Mouse (Mus musculus): ENCODE measurements around the gene Paqr8. TPM values are rescaled to one million over a fixed set of nuclear protein-coding genes. Genes with fewer than 3 reads are reported as not detected.
A peak's percentile ranks its signal among the peaks of the same experiment; 100 is the strongest.

Paqr8 gene
- polyA plus RNA-seq, 1 experiment from 2014 or later, result 23.8 TPM

DNA sequence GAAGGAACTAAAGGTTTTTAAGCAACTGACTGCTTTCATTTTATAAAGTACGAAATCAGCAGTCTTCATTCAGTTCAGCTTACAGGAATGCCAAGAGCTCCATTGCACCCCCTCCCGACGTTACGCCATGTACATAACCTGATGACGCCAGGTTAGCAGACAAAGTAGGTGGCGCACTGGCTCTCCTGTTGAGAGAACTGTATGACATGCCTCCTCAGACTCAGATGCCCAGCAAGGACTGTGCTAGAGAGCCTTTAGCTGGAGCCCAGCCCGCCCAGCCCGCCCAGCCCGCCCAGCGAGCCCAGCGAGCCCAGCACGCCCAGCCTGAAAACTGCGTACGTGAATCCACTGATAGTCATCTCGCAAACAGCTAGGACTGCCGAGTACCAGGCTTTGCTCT lies 49.7 kb downstream of the Paqr8 start:
- peaks cover 2% of the 10 kb centered on the region; the same call in 1 of the 2 replicates for H3K4me1 ChIP-seq (replicated peaks; ENCODE audit: control insufficient read depth, insufficient read depth, low read length)
- no peak for ATAC-seq
- WGBS, result 72% methylated on average over 16 of the region's 16 CpGs
- H3K27ac ChIP-seq (ENCODE audit: low read length), result no peak overlapping the region
- H3K27me3 ChIP-seq (replicated peaks; ENCODE audit: control insufficient read depth, insufficient read depth, low read length), result no peaks in the 10 kb centered on the region
- H3K4me2 ChIP-seq (ENCODE audit: low read length), result no peak overlapping the region
- no peak overlapping the region for H3K4me3 ChIP-seq (replicated peaks; ENCODE audit: low read length)
- no peaks in the 10 kb centered on the region; the same call in 1 of the 2 replicates for H3K9me3 ChIP-seq (ENCODE audit: control insufficient read depth, low read length)
- H3K36me3 ChIP-seq (ENCODE audit: control insufficient read depth, insufficient read depth), result peaks cover 2% of the 10 kb centered on the region; the same call in 1 of the 2 replicates
- no peak overlapping the region for H3K9ac ChIP-seq (replicated peaks; ENCODE audit: low read depth, low read length)

DNA sequence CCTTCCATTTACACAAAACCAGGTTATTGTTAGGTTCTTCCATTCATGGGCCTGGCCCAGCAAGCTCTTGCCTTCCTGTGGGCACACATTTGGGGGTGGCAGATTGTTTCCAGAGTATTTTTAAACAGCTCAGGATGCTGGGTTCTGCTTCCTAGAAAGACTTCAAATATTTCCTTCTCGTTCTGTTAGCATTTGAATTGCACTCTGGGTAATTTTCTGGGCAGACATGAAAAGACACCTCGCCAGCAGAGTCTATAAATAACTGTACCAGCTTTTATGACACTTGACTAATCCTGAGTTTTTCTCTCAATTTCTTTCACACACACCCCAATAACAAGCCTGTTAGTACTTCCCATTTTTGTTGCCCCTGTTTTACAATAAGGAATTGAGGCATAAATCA lies 50.9 kb downstream of the Paqr8 start:
- WGBS, result 42% methylated on average over 2 of the region's 2 CpGs
- Histone ChIP-seq H3K4me2 (ENCODE audit: low read length) (no peak overlapping the region), H3K4me1 (replicated peaks; ENCODE audit: control insufficient read depth, insufficient read depth, low read length) (peaks cover 2% of the 10 kb centered on the region; the same call in 1 of the 2 replicates), H3K27ac (ENCODE audit: low read length) (no peak overlapping the region; the same call in 1 of the 2 replicates), H3K9me3 (ENCODE audit: control insufficient read depth, low read length) (no peaks in the 10 kb centered on the region; the same call in 1 of the 2 replicates), H3K27me3 (replicated peaks; ENCODE audit: control insufficient read depth, insufficient read depth, low read length) (no peaks in the 10 kb centered on the region), H3K36me3 (ENCODE audit: control insufficient read depth, insufficient read depth) (no peaks in the 10 kb centered on the region), H3K4me3 (replicated peaks; ENCODE audit: low read length) (no peak overlapping the region), H3K9ac (replicated peaks; ENCODE audit: low read depth, low read length) (no peak overlapping the region)
- ATAC-seq, result peak; percentile 49

DNA sequence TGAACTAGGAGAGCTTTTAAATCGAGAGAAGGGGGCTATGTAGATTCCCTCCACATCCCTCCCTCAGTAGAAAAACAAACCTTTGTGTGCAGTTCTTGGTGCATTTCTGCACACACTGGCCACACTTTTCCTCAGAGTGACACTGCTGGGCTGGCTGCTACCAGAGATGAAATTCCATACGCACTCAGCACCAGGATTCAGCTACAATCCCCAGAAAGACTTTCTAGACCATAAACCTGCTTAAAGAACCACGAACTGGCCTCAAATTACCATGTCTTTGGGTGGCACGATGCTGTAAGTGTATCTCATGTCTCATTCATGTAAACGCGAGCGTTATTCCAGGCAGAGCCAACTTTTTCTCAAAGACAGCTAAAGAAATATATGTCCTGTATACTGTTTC lies 51.5 kb downstream of the Paqr8 start:
- H3K36me3 ChIP-seq (ENCODE audit: control insufficient read depth, insufficient read depth), result no peaks in the 10 kb centered on the region
- no peak for ATAC-seq

DNA sequence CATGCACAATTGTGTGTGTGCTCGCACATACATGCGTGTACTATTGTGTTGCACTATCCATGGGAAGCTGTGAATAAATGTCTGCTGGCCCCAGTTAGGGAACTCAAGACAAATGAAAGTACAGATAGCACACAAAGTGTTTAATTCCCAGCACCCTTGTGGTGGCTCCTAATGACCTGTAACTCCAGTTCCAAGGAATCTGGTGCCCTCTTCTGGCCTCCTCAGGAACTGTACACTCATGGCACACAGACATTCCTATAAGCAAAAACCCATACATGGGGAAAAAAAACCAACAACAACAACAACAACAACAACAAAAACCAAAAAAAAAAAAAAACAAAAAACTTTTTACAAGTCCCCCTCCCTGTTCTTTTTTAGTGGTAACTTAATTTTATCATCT lies 52.6 kb downstream of the Paqr8 start:
- no peak for ATAC-seq
- Histone ChIP-seq H3K27ac (ENCODE audit: low read length) (no peak overlapping the region), H3K4me2 (ENCODE audit: low read length) (no peak overlapping the region), H3K27me3 (replicated peaks; ENCODE audit: control insufficient read depth, insufficient read depth, low read length) (no peaks in the 10 kb centered on the region), H3K9me3 (ENCODE audit: control insufficient read depth, low read length) (no peaks in the 10 kb centered on the region; the same call in 1 of the 2 replicates), H3K4me1 (replicated peaks; ENCODE audit: control insufficient read depth, insufficient read depth, low read length) (peaks cover 2% of the 10 kb centered on the region; the same call in 1 of the 2 replicates), H3K36me3 (ENCODE audit: control insufficient read depth, insufficient read depth) (no peaks in the 10 kb centered on the region), H3K9ac (replicated peaks; ENCODE audit: low read depth, low read length) (no peak overlapping the region), H3K4me3 (replicated peaks; ENCODE audit: low read length) (no peak overlapping the region)
- WGBS, result 100% methylated on average over 2 of the region's 2 CpGs

More for the DNA sequence above, 51.5 kb downstream of the Paqr8 start:
- Histone ChIP-seq H3K27ac (ENCODE audit: low read length) (peak overlapping the region; percentile 17; the same call in 1 of the 2 replicates), H3K4me2 (ENCODE audit: low read length) (no peak overlapping the region), H3K27me3 (replicated peaks; ENCODE audit: control insufficient read depth, insufficient read depth, low read length) (no peaks in the 10 kb centered on the region), H3K9ac (replicated peaks; ENCODE audit: low read depth, low read length) (no peak overlapping the region), H3K4me1 (replicated peaks; ENCODE audit: control insufficient read depth, insufficient read depth, low read length) (peaks cover 2% of the 10 kb centered on the region; the same call in 1 of the 2 replicates), H3K9me3 (ENCODE audit: control insufficient read depth, low read length) (no peaks in the 10 kb centered on the region; the same call in 1 of the 2 replicates), H3K4me3 (replicated peaks; ENCODE audit: low read length) (no peak overlapping the region)
- WGBS, result 78% methylated on average over 7 of the region's 7 CpGs

DNA sequence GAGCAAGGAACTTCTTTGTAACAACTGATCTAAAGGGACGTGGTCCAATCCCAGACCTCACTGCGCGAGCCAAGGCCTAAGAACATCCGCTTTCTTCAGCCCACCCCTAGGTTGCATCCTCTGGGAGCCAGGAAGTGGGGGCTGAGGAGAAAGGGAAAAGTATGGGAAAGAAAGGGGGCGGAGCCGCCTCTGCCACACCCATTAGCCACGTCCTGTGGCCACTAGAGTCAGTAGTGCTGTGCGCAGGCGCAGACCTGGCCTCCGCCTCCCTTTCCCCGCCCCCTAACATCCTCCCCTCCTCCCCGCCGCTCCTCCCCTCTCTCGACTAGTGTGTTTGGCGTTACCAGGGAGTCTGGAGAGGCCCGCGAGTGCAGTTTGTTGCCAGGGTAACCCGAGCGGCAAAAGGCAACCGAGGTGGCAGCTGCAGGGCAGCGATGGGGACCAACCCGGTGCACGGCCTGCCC lies 60.9 kb downstream of the Paqr8 start, which contains the start of gene Efhc1:
Gene Efhc1, plus strand, starts transcription at position 327 of the 464 bp plus-strand sequence.
- Histone ChIP-seq H3K4me3 (replicated peaks; ENCODE audit: low read length) (peak within 1 kb of the TSS; percentile 54), H3K4me2 (ENCODE audit: low read length) (peak within 1 kb of the TSS; percentile 74), H3K27ac (ENCODE audit: low read length) (peak within 1 kb of the TSS; percentile 77), H3K9ac (replicated peaks; ENCODE audit: low read depth, low read length) (peak within 1 kb of the TSS; percentile 61), H3K9me3 (ENCODE audit: control insufficient read depth, low read length) (no peaks in the 10 kb centered on the region), H3K4me1 (replicated peaks; ENCODE audit: control insufficient read depth, insufficient read depth, low read length) (peaks cover 6% of the 10 kb centered on the region), H3K27me3 (replicated peaks; ENCODE audit: control insufficient read depth, insufficient read depth, low read length) (no peaks in the 10 kb centered on the region), H3K36me3 (ENCODE audit: control insufficient read depth, insufficient read depth) (no peaks in the 10 kb centered on the region)
- ATAC-seq, result peak; percentile 97
- under 1% methylated on average over 22 of the region's 23 CpGs for WGBS

DNA sequence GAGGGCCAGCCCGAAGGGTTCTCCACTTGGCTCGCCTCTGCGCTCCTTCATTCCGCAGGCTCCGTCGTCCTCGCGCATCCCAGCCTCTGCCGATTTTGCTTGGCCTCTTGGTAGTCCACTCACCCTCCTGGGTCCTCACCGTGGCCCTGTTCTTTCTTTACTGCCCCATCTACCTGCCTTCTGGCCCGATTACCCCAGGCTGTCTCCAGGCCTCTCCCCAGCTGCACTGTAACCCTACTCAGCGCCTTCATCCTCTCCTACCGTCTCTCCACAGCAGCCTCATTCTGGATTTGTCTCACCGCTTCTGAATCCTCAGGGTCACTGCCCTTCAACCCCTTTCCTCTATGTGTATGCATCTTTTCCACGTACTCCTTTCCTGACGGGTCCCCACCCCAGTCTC lies 61.4 kb downstream of the Paqr8 start:
- WGBS, result 2% methylated on average over 16 of the region's 16 CpGs
- no peaks in the 10 kb centered on the region for H3K9me3 ChIP-seq (ENCODE audit: control insufficient read depth, low read length)
- peak overlapping the region; percentile 54 for H3K4me3 ChIP-seq (replicated peaks; ENCODE audit: low read length)
- peak; percentile 67 for ATAC-seq
- H3K27ac ChIP-seq (ENCODE audit: low read length), result peak overlapping the region; percentile 77
- H3K9ac ChIP-seq (replicated peaks; ENCODE audit: low read depth, low read length), result peak overlapping the region; percentile 61
- H3K4me1 ChIP-seq (replicated peaks; ENCODE audit: control insufficient read depth, insufficient read depth, low read length), result peaks cover 6% of the 10 kb centered on the region
- no peaks in the 10 kb centered on the region for H3K27me3 ChIP-seq (replicated peaks; ENCODE audit: control insufficient read depth, insufficient read depth, low read length)
- peak overlapping the region; percentile 74 for H3K4me2 ChIP-seq (ENCODE audit: low read length)
- no peaks in the 10 kb centered on the region for H3K36me3 ChIP-seq (ENCODE audit: control insufficient read depth, insufficient read depth)

DNA sequence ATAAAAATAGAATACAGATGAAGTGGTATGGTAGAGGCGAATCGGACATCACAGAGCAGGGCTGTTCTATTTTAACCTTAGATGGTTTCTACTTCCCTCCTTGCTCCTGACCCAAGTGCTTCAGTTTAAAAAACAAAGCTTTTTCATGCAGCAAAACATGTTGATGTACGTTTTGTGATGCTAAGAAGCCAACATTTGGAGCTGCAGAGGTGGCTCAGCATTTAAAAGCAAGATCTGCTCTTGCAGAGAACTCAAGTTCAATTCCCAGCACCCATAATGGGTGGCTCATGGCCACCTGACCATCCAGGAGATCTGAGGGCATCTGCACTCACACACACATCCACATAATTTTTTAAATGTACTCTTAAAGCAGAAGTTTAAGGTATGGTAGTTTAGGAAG lies 64.5 kb downstream of the Paqr8 start:
- Histone ChIP-seq H3K9me3 (ENCODE audit: control insufficient read depth, low read length) (no peaks in the 10 kb centered on the region), H3K4me3 (replicated peaks; ENCODE audit: low read length) (no peak overlapping the region), H3K27me3 (replicated peaks; ENCODE audit: control insufficient read depth, insufficient read depth, low read length) (no peaks in the 10 kb centered on the region), H3K36me3 (ENCODE audit: control insufficient read depth, insufficient read depth) (no peaks in the 10 kb centered on the region), H3K9ac (replicated peaks; ENCODE audit: low read depth, low read length) (no peak overlapping the region), H3K4me2 (ENCODE audit: low read length) (no peak overlapping the region), H3K4me1 (replicated peaks; ENCODE audit: control insufficient read depth, insufficient read depth, low read length) (peaks cover 6% of the 10 kb centered on the region), H3K27ac (ENCODE audit: low read length) (no peak overlapping the region)
- no peak for ATAC-seq
- WGBS, result 81% methylated on average over 3 of the region's 3 CpGs

DNA sequence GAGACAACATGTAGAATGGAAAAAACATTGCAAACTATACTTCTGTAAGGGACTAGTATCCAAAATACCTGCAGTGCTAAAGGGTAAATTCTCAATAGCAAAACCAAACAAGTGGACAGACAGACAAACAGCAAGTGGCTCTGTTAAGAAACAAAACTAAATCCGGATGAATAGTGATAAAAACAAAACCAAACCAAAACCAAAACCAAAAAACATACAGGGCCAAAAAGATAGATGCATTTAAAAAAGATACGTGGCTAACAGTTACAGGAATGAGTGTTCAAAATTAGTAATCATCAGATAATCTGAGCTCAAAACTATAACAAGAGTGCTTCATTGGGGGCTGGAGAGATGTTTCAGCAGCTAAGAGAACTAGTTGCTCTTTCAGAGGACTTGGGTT lies 79.2 kb downstream of the Paqr8 start:
- ATAC-seq, result no peak
- Histone ChIP-seq H3K9me3 (ENCODE audit: control insufficient read depth, low read length) (no peaks in the 10 kb centered on the region), H3K27ac (ENCODE audit: low read length) (no peak overlapping the region), H3K9ac (replicated peaks; ENCODE audit: low read depth, low read length) (no peak overlapping the region), H3K4me1 (replicated peaks; ENCODE audit: control insufficient read depth, insufficient read depth, low read length) (no peaks in the 10 kb centered on the region), H3K4me3 (replicated peaks; ENCODE audit: low read length) (no peak overlapping the region), H3K4me2 (ENCODE audit: low read length) (no peak overlapping the region), H3K36me3 (ENCODE audit: control insufficient read depth, insufficient read depth) (no peaks in the 10 kb centered on the region), H3K27me3 (replicated peaks; ENCODE audit: control insufficient read depth, insufficient read depth, low read length) (no peaks in the 10 kb centered on the region)
- 83% methylated on average over 2 of the region's 2 CpGs for WGBS

DNA sequence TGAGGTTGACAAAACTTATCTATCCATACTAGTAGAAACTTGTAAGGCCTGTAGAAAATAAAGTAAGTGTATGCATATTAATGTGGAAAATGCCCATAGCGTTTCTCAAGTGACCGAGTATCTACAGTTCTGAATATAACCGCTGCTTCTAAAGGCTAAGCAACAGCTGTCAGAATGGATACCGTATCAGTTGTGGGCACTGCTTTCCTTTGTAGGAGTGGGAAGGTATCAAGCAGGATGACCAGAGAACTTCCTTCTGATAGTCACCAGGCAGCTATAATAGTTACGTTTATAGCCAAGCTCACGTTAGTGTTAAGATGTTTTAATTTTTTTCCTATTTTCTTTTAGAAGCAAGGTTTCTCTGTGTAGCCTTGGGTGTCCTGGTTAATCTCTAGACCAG lies 83.0 kb downstream of the Paqr8 start:
- H3K36me3 ChIP-seq (ENCODE audit: control insufficient read depth, insufficient read depth), result no peaks in the 10 kb centered on the region
- no peak overlapping the region for H3K4me2 ChIP-seq (ENCODE audit: low read length)
- no peaks in the 10 kb centered on the region for H3K4me1 ChIP-seq (replicated peaks; ENCODE audit: control insufficient read depth, insufficient read depth, low read length)
- no peaks in the 10 kb centered on the region for H3K9me3 ChIP-seq (ENCODE audit: control insufficient read depth, low read length)
- no peak for ATAC-seq
- H3K4me3 ChIP-seq (replicated peaks; ENCODE audit: low read length), result no peak overlapping the region
- H3K9ac ChIP-seq (replicated peaks; ENCODE audit: low read depth, low read length), result no peak overlapping the region
- no peak overlapping the region for H3K27ac ChIP-seq (ENCODE audit: low read length)
- H3K27me3 ChIP-seq (replicated peaks; ENCODE audit: control insufficient read depth, insufficient read depth, low read length), result no peaks in the 10 kb centered on the region
- 94% methylated on average over 6 of the region's 6 CpGs for WGBS
